Comparison of ENCODE assay signal across 12 mouse cellular contexts in the genomic region with DNA sequence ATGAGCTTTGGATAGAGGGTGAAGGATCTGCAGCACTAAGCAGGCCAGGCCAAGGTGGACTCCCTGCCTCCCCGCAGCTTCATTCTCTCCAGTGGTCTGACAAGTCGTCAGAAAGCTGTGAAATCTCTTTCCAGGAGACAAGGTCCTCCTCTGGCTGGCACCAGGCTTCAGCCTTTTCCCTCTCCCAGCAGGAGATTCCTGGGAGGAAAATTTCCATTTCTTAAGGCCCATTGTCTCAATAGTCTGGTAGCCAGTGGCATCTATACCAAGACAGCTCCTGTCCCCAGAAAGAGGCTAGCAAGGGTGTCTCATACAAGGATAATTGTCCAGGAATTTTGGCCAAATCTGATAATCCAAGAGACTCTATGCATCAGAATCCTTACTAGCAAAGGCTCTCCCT.
"Had no signal": no experiment of that assay in that cellular context is flagged by ENCODE, and none has a peak within 500 bp of the region (broad histone marks: within the 10 kb centered on the region; RNA-seq: fewer than 3 reads in every experiment).

No protein-coding gene starts in this region.

- DNase-seq: retina, postnatal 1 day; right cerebral cortex, adult 18-20 months; right cerebral cortex, postnatal 14 days; right cerebral cortex, postnatal 25 days; right cerebral cortex, postnatal 4 days; spleen, adult 18-20 months; thymus, adult 18-20 months; thymus, adult 2 months; thymus, postnatal 14 days; thymus, postnatal 25 days; thymus, postnatal 36 days; thymus, postnatal 4 days had no signal
